Mouse (Mus musculus): ENCODE measurements at regions not wholly inside any gene's neighbourhood (a gene's known extent, or its start where the extent isn't known, plus 50 kb on each side); places are given as distances from the start of the nearest gene placed in this dataset.

DNA sequence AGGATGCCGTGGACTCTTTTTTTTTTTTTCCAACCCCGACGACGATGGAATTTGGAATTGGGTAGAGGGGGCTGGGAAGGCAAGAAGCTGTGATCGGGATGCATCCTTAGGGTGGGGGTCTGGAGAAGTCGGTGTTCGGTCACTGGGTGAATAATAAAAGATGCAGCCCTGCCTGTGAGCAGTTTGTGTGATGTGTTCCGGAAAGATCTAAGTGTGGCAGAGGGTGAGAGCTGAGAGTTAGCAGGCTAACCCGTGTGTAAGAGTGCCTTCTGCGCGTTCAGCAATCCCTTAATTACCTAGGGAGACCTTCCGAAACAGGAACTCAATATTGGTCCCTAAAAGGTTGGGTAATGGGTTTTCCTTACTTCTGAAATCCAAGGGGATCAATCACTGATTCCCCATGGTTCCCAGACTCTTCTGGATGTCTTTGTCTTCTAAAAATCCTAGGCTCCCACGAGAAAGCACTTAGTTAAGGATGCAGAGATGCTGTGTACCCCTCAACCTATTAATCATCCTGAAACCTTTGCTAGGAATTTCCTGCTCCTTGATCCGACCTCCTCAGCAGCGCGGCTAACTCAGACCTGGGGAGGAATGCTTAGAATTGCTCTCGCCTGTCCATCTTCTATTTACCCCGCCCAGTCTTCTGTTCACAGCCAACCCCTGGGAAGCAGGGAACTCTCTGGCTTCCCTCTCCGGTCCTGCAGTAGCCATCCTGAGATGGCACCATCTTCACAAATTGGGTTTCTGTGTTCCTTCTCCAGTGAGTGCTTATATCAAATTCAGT, 87.0 kb upstream of the Sertad2 start:
- Histone ChIP-seq H3K4me3 (ENCODE audit: control insufficient read depth in 1 of 2, insufficient read depth in 1 of 2, low read depth in 2 of 2, low read length in 2 of 2) (no peak overlapping the region), H3K4me1 (ENCODE audit: control insufficient read depth in 1 of 2, insufficient read depth in 2 of 2, low read length in 2 of 2) (no peaks in the 10 kb centered on the region), H3K9ac (ENCODE audit: control insufficient read depth, low read depth, low read length, poor library complexity, severe bottlenecking) (no peak overlapping the region), H3K27me3 (ENCODE audit: control insufficient read depth in 1 of 2, insufficient read depth in 2 of 2, low read length in 2 of 2) (no peaks in the 10 kb centered on the region), H3K9me3 (replicated peaks; ENCODE audit: insufficient read depth, low read length) (no peaks in the 10 kb centered on the region), H3K79me2 (ENCODE audit: control insufficient read depth, insufficient read depth, low read length, poor library complexity) (no peaks in the 10 kb centered on the region), H3K27ac (ENCODE audit: control insufficient read depth, low read depth, low read length) (no peak overlapping the region), H3K36me3 (ENCODE audit: control insufficient read depth in 1 of 2, insufficient read depth in 2 of 2, low read length in 2 of 2) (no peaks in the 10 kb centered on the region)
- TF ChIP-seq MYC (IDR thresholded peaks at IDR 0.05; ENCODE audit: low read depth, low read length) (no peak), ELF1 (IDR thresholded peaks at IDR 0.05; ENCODE audit: low read depth, low read length) (no peak), TCF12 (IDR thresholded peaks at IDR 0.05; ENCODE audit: low read depth, low read length) (no peak), CHD1 (IDR thresholded peaks at IDR 0.05; ENCODE audit: low read depth, low read length) (no peak), E2F4 (IDR thresholded peaks at IDR 0.05; ENCODE audit: borderline replicate concordance, low read depth, low read length) (no peak), ZC3H11A (IDR thresholded peaks at IDR 0.05; ENCODE audit: low read depth, low read length) (no peak), TAL1 (IDR thresholded peaks at IDR 0.05; ENCODE audit: low read length) (no peak), NRF1 (IDR thresholded peaks at IDR 0.05; ENCODE audit: insufficient read depth, low read depth, low read length, poor library complexity, severe bottlenecking) (no peak), MYB (IDR thresholded peaks at IDR 0.05; ENCODE audit: low read depth, low read length) (no peak), HCFC1 (IDR thresholded peaks at IDR 0.05; ENCODE audit: low read depth, low read length) (no peak), USF1 (IDR thresholded peaks at IDR 0.05; ENCODE audit: low read depth, low read length) (no peak), ZNF384 (IDR thresholded peaks at IDR 0.05; ENCODE audit: low read depth, low read length) (no peak), MEF2A (IDR thresholded peaks at IDR 0.05; ENCODE audit: extremely low read depth, insufficient replicate concordance, low read depth, low read length, poor library complexity, severe bottlenecking) (no peak), NELFE (IDR thresholded peaks at IDR 0.05; ENCODE audit: low read depth, low read length) (no peak), POLR2AphosphoS5 (IDR thresholded peaks at IDR 0.05; ENCODE audit: borderline replicate concordance, low read depth, low read length) (no peak), BHLHE40 (IDR thresholded peaks at IDR 0.05; ENCODE audit: borderline replicate concordance, low read depth, low read length) (no peak), CTCF (IDR thresholded peaks at IDR 0.05 in 2 of 3, conservative IDR thresholded peaks at IDR 0.05 in 1 of 3; ENCODE audit: control insufficient read depth in 1 of 3, insufficient read depth in 1 of 3, low read depth in 2 of 3, low read length in 3 of 3, poor library complexity in 1 of 3, severe bottlenecking in 1 of 3) (no peak), RCOR1 (IDR thresholded peaks at IDR 0.05; ENCODE audit: low read depth, low read length) (no peak)
- DNase-seq (ENCODE audit: low read depth, low spot score) = no peak

DNA sequence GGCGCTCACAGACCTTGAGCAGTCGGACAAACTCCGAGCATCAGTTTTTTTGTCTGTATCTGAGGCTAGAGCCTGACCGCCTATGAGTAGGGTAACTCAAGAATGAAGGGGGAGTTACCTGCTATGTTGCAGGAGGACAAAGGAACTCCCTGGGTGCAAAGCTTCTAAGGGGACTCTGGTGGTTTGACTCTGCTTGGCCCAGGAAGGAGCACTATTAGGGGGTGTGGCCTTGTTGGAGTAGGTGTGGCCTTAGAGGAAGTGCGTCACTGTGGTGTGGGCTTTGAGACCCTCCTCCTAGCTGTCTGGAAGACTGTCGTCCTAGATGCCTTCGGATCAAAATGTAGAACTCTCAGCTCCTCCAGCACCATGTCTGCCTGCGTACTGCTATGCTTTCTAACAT, 83.9 kb upstream of the Sertad2 start:
- H3K4me3 ChIP-seq (ENCODE audit: control insufficient read depth in 1 of 2, insufficient read depth in 1 of 2, low read depth in 2 of 2, low read length in 2 of 2) = no peak overlapping the region
- no peaks in the 10 kb centered on the region for H3K27me3 ChIP-seq (ENCODE audit: control insufficient read depth in 1 of 2, insufficient read depth in 2 of 2, low read length in 2 of 2)
- H3K4me1 ChIP-seq (ENCODE audit: control insufficient read depth in 1 of 2, insufficient read depth in 2 of 2, low read length in 2 of 2) = peaks cover 2 to 6% of the 10 kb centered on the region in 2 experiments; a peak in 3 of 4 replicates
- H3K36me3 ChIP-seq (ENCODE audit: control insufficient read depth in 1 of 2, insufficient read depth in 2 of 2, low read length in 2 of 2) = peaks cover 0 to 2% of the 10 kb centered on the region in 2 experiments; a peak in 1 of 4 replicates
- H3K9me3 ChIP-seq (replicated peaks; ENCODE audit: insufficient read depth, low read length) = no peaks in the 10 kb centered on the region
- H3K27ac ChIP-seq (ENCODE audit: control insufficient read depth, low read depth, low read length) = no peak overlapping the region
- no peaks in the 10 kb centered on the region for H3K79me2 ChIP-seq (ENCODE audit: control insufficient read depth, insufficient read depth, low read length, poor library complexity)
- H3K9ac ChIP-seq (ENCODE audit: control insufficient read depth, low read depth, low read length, poor library complexity, severe bottlenecking) = no peak overlapping the region
- TF ChIP-seq USF2 (IDR thresholded peaks at IDR 0.05; ENCODE audit: borderline replicate concordance in 1 of 2, insufficient read depth in 1 of 2, low read depth in 1 of 2, low read length in 2 of 2) = no peak
- TF ChIP-seq ZKSCAN1 (IDR thresholded peaks at IDR 0.05; ENCODE audit: low read depth, low read length) = no peak
- TF ChIP-seq BHLHE40 (IDR thresholded peaks at IDR 0.05; ENCODE audit: borderline replicate concordance, low read depth, low read length) = no peak
- no peak for TF ChIP-seq MAFK (IDR thresholded peaks at IDR 0.05; ENCODE audit: borderline replicate concordance, low read depth, low read length)
- no peak for TF ChIP-seq ETS1 (IDR thresholded peaks at IDR 0.05; ENCODE audit: low read depth, low read length)
- no peak for TF ChIP-seq GABPA (IDR thresholded peaks at IDR 0.05; ENCODE audit: low read depth, low read length)
- TF ChIP-seq EP300 (IDR thresholded peaks at IDR 0.05; ENCODE audit: low read depth in 1 of 2, low read length in 2 of 2) = no peak
- TF ChIP-seq POLR2AphosphoS5 (IDR thresholded peaks at IDR 0.05; ENCODE audit: borderline replicate concordance, low read depth, low read length) = no peak
- no peak for DNase-seq (ENCODE audit: low read depth, low spot score)

All from MEL (cell line).